Mouse (Mus musculus) MEL (cell line): ENCODE measurements at regions not wholly inside any gene's neighbourhood (a gene's known extent, or its start where the extent isn't known, plus 50 kb on each side); places are given as distances from the start of the nearest gene placed in this dataset.
A peak's percentile ranks its signal among the peaks of the same experiment; 100 is the strongest.

Experiments used
- DNase-seq: peaks from one replicate; pipeline ENCODE4 v3.0.0; 2011; ENCODE audit warnings: low read depth, low spot score
- H3K27ac ChIP-seq: 2 replicates; pipeline ENCODE4 v1.5.1; 2012; ENCODE audit warnings: low read depth, mild to moderate bottlenecking, control low read depth, low read length, moderate library complexity; ENCODE audit not compliant: control insufficient read depth
- H3K27me3 ChIP-seq, 2 experiments: fragments of 150-350 bp in 1 of 2; sonication (generic) in 1 of 2; 2 replicates each; pipeline ENCODE4 v1.6.1; 2012; ENCODE audit warnings: low read length in 2 of 2, mild to moderate bottlenecking in 2 of 2, improper control_type of control experiment in 1 of 2, moderate library complexity in 1 of 2; ENCODE audit not compliant: insufficient read depth in 2 of 2, control insufficient read depth in 1 of 2
- H3K36me3 ChIP-seq, 2 experiments: 2 replicates each; pipeline ENCODE4 v1.6.1; 2012 to 2014; ENCODE audit warnings: low read length in 2 of 2, improper control_type of control experiment in 1 of 2, inconsistent platforms in 1 of 2, mild to moderate bottlenecking in 1 of 2; ENCODE audit not compliant: insufficient read depth in 2 of 2, control insufficient read depth in 1 of 2
- H3K4me1 ChIP-seq, 2 experiments: fragments of 150-350 bp in 1 of 2; sonication (generic) in 1 of 2; 2 replicates each; pipeline ENCODE4 v1.6.1; 2012; ENCODE audit warnings: low read length in 2 of 2, improper control_type of control experiment in 1 of 2, mild to moderate bottlenecking in 1 of 2; ENCODE audit not compliant: insufficient read depth in 2 of 2, control insufficient read depth in 1 of 2
- H3K4me3 ChIP-seq, 2 experiments: fragments of 150-350 bp in 1 of 2; sonication (generic) in 1 of 2; 2 replicates each; pipeline ENCODE4 v1.5.1; 2012; ENCODE audit warnings: low read depth in 2 of 2, low read length in 2 of 2, mild to moderate bottlenecking in 2 of 2, moderate library complexity in 2 of 2, control low read depth in 1 of 2, improper control_type of control experiment in 1 of 2; ENCODE audit not compliant: control insufficient read depth in 1 of 2, insufficient read depth in 1 of 2
- H3K79me2 ChIP-seq: 2 replicates; pipeline ENCODE4 v1.6.1; 2012; ENCODE audit warnings: mild to moderate bottlenecking, low read length, moderate library complexity; ENCODE audit not compliant: control insufficient read depth, poor library complexity, insufficient read depth
- H3K9ac ChIP-seq: 2 replicates; pipeline ENCODE4 v1.6.1; 2012; ENCODE audit warnings: low read depth, mild to moderate bottlenecking, control low read depth, low read length, moderate library complexity; ENCODE audit not compliant: control insufficient read depth, poor library complexity, severe bottlenecking
- H3K9me3 ChIP-seq: fragments of 150-350 bp; sonication (generic); replicated peaks from 2 replicates; pipeline ENCODE4 v1.6.1; 2012; ENCODE audit warnings: mild to moderate bottlenecking, low read length, improper control_type of control experiment, moderate library complexity; ENCODE audit not compliant: insufficient read depth
- BHLHE40 ChIP-seq: IDR thresholded peaks from 2 replicates; pipeline ENCODE4 v1.6.1; 2012; ENCODE audit warnings: low read depth, mild to moderate bottlenecking, inconsistent platforms, low read length, improper control_type of control experiment, borderline replicate concordance
- CHD2 ChIP-seq: IDR thresholded peaks from 2 replicates; pipeline ENCODE4 v1.6.1; 2011; ENCODE audit warnings: low read length, improper control_type of control experiment
- CTCF ChIP-seq, 3 experiments: IDR thresholded peaks in 2 of 3; conservative IDR thresholded peaks in 1 of 3; 2 replicates each; pipeline ENCODE4 v1.5.1; 2011 to 2012; ENCODE audit warnings: low read length in 3 of 3, low read depth in 2 of 3, mild to moderate bottlenecking in 2 of 3, improper control_type of control experiment in 1 of 3, inconsistent platforms in 1 of 3, mixed read lengths in 1 of 3, moderate library complexity in 1 of 3; ENCODE audit not compliant: control insufficient read depth in 1 of 3, insufficient read depth in 1 of 3, poor library complexity in 1 of 3, severe bottlenecking in 1 of 3
- ETS1 ChIP-seq: IDR thresholded peaks from 2 replicates; pipeline ENCODE4 v1.6.1; 2012; ENCODE audit warnings: low read depth, mild to moderate bottlenecking, inconsistent platforms, low read length, improper control_type of control experiment, moderate library complexity
- GABPA ChIP-seq: IDR thresholded peaks from 2 replicates; pipeline ENCODE4 v1.6.1; 2012; ENCODE audit warnings: low read depth, mild to moderate bottlenecking, inconsistent platforms, low read length, improper control_type of control experiment, moderate library complexity
- GATA1 ChIP-seq: IDR thresholded peaks from 2 replicates; pipeline ENCODE4 v1.6.1; 2011; ENCODE audit warnings: low read depth, low read length, improper control_type of control experiment
- JUND ChIP-seq: IDR thresholded peaks from 2 replicates; pipeline ENCODE4 v1.6.1; 2011; ENCODE audit warnings: low read depth, mild to moderate bottlenecking, improper control_type of control experiment, low read length
- MAFK ChIP-seq: IDR thresholded peaks from 2 replicates; pipeline ENCODE4 v1.6.1; 2011; ENCODE audit warnings: low read depth, mild to moderate bottlenecking, low read length, improper control_type of control experiment, borderline replicate concordance
- MEF2A ChIP-seq: IDR thresholded peaks from 2 replicates; pipeline ENCODE4 v1.6.1; 2014; ENCODE audit warnings: low read depth, mild to moderate bottlenecking, inconsistent platforms, low read length, improper control_type of control experiment; ENCODE audit not compliant: poor library complexity, insufficient replicate concordance, severe bottlenecking; ENCODE audit errors: extremely low read depth
- MXI1 ChIP-seq: IDR thresholded peaks from 2 replicates; pipeline ENCODE4 v1.6.1; 2011; ENCODE audit warnings: mild to moderate bottlenecking, low read depth, low read length, improper control_type of control experiment
- NELFE ChIP-seq: IDR thresholded peaks from 2 replicates; pipeline ENCODE4 v1.6.1; 2011; ENCODE audit warnings: low read depth, low read length, improper control_type of control experiment
- POLR2AphosphoS2 ChIP-seq: IDR thresholded peaks from 2 replicates; pipeline ENCODE4 v1.6.1; 2011; ENCODE audit warnings: low read length, improper control_type of control experiment
- POLR2AphosphoS5 ChIP-seq: IDR thresholded peaks from 2 replicates; pipeline ENCODE4 v1.6.1; 2012; ENCODE audit warnings: low read depth, borderline replicate concordance, mild to moderate bottlenecking, inconsistent platforms, low read length, moderate library complexity, mixed read lengths
- RAD21 ChIP-seq: IDR thresholded peaks from 2 replicates; pipeline ENCODE4 v1.6.1; 2011; ENCODE audit warnings: mild to moderate bottlenecking, low read depth, low read length, improper control_type of control experiment
- SIN3A ChIP-seq: IDR thresholded peaks from 2 replicates; pipeline ENCODE4 v1.6.1; 2012; ENCODE audit warnings: low read length, improper control_type of control experiment, inconsistent platforms
- TAL1 ChIP-seq: IDR thresholded peaks from 2 replicates; pipeline ENCODE4 v1.6.1; 2012; ENCODE audit warnings: mild to moderate bottlenecking, inconsistent platforms, low read length, moderate library complexity, mixed read lengths
- UBTF ChIP-seq: IDR thresholded peaks from 2 replicates; pipeline ENCODE4 v1.6.1; 2012; ENCODE audit warnings: low read depth, mild to moderate bottlenecking, inconsistent platforms, low read length, improper control_type of control experiment, moderate library complexity, borderline replicate concordance; ENCODE audit not compliant: insufficient read depth
- USF1 ChIP-seq: IDR thresholded peaks from 2 replicates; pipeline ENCODE4 v1.6.1; 2014; ENCODE audit warnings: low read depth, mild to moderate bottlenecking, inconsistent platforms, low read length, improper control_type of control experiment, moderate library complexity
- ZMIZ1 ChIP-seq: IDR thresholded peaks from 2 replicates; pipeline ENCODE4 v1.6.1; 2012; ENCODE audit warnings: low read depth, mild to moderate bottlenecking, inconsistent platforms, low read length, improper control_type of control experiment, moderate library complexity
- ZNF384 ChIP-seq: IDR thresholded peaks from 2 replicates; pipeline ENCODE4 v1.6.1; 2012; ENCODE audit warnings: low read depth, mild to moderate bottlenecking, inconsistent platforms, low read length, improper control_type of control experiment

DNA sequence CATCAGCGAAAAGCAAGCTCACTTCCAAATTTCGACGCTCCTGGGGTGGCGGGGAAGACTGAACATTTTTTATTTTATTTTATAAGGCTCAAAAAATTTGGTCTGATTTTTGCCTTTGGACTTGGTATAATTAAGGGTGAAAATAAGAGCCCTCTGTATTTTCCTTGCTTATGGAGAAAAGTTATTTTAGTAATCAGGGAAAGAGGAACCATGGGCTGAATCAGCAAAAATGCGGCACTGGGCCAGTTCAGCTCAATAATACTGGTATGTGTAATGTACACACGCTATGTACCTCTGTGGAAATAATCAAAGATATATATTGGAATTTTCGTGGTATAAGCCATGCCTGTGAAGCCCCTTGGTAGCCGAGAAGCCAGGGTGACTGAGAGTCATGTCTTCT, 113.7 kb upstream of the Six2 start:
- Histone ChIP-seq H3K79me2 (no peaks in the 10 kb centered on the region), H3K4me3 (no peak overlapping the region), H3K9me3 (no peaks in the 10 kb centered on the region), H3K36me3 (no peaks in the 10 kb centered on the region), H3K9ac (no peak overlapping the region), H3K4me1 (no peaks in the 10 kb centered on the region), H3K27ac (no peak overlapping the region), H3K27me3 (peaks cover 10 to 12% of the 10 kb centered on the region in 2 experiments; a peak in 3 of 4 replicates)
- no peak for TF ChIP-seq BHLHE40
- TF ChIP-seq ETS1: no peak
- no peak for TF ChIP-seq RAD21
- TF ChIP-seq MAFK: peak; percentile 74
- no peak for TF ChIP-seq ZNF384
- TF ChIP-seq UBTF: no peak
- peak; percentile 41 for DNase-seq

DNA sequence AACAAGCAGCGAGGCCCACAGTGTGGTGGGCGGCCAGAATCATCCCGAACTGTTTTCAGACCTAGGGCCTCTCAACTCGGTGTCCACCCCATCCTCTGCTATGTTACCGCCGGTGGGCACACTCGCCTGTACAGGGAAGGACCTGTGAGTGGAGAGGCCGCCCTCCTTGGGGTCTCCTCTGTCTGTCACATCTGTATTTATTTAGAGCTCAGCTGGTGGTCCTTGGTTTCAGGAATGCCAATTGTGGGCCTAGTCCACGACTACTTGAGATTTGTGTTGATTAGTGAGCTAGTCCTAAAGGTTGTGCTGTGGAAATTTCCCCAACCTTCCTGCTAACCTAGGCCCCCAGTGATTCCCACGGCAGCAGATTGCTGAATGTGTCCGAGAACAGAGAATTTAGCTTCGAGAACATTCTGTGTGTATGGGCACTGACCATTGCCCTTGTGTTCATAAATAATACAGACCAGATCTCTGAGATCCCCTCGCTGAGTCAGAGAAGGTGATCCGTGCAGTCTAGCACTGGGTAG, 113.1 kb upstream of the Six2 start:
- Histone ChIP-seq H3K4me1 (no peaks in the 10 kb centered on the region), H3K79me2 (no peaks in the 10 kb centered on the region), H3K9me3 (no peaks in the 10 kb centered on the region), H3K36me3 (no peaks in the 10 kb centered on the region), H3K9ac (peak overlapping the region; percentile 53), H3K27ac (no peak overlapping the region), H3K27me3 (peaks cover 10 to 12% of the 10 kb centered on the region in 2 experiments; a peak in 3 of 4 replicates), H3K4me3 (peak overlapping the region; percentile 45 to 52; a peak in 3 of 4 replicates)
- TF ChIP-seq CHD2 (no peak), MXI1 (no peak), TAL1 (no peak), NELFE (no peak), JUND (no peak), UBTF (no peak), SIN3A (no peak), ZMIZ1 (no peak), GABPA (no peak), POLR2AphosphoS2 (no peak), MEF2A (no peak), POLR2AphosphoS5 (no peak), USF1 (no peak), GATA1 (no peak), CTCF (IDR thresholded peaks at IDR 0.05 in 2 of 3, conservative IDR thresholded peaks at IDR 0.05 in 1 of 3; ENCODE audit: control insufficient read depth in 1 of 3, insufficient read depth in 1 of 3, low read depth in 2 of 3, low read length in 3 of 3, poor library complexity in 1 of 3, severe bottlenecking in 1 of 3) (no peak), RAD21 (no peak)
- peak; percentile 25 for DNase-seq
